Mouse (Mus musculus): Measurements from ENCODE around the gene Myt1l.

Myt1l gene

DNA sequence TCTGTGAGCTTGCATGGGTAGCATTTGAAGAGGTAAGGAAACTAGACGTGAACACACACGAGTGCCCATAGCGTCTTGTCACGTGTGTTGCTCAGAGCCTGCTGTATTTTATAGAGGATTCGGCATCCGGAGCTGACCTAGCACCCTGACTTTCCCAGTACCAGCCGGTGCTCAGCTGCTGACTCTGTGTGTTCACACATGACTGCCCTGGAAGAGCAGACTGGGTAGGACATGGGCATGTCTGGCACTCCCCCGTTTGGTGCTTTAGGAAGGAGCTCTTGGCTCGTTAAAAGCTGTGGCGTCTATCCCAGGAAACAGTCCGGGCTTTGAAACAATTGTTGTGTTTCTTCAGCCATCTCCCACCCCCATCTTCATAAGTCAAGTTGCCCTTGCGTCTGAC lies 428.8 kb downstream of the Myt1l start:
- no peak for DNase-seq (ENCODE audit: low read depth, low spot score)

DNA sequence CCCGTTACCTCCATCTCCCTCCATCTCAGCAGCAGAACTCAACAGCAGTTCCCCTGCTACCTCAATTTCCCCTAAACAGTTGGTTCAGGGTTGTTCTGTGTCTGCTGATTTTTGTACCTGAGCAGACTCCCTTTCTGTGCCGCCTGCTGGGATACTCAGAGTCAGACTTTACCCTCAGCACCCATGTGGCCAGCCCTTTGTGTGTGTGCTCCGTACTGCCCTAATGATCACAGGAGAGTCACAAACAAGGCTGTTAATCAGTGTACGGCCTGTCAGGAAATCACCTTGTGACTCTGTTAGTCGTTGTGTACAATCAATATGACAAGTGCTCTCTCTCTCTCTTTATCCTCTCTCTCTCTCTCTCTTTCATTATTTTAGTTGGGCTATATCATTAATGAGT lies 430.5 kb downstream of the Myt1l start:
- DNase-seq (ENCODE audit: low read depth, low spot score), result no peak

DNA sequence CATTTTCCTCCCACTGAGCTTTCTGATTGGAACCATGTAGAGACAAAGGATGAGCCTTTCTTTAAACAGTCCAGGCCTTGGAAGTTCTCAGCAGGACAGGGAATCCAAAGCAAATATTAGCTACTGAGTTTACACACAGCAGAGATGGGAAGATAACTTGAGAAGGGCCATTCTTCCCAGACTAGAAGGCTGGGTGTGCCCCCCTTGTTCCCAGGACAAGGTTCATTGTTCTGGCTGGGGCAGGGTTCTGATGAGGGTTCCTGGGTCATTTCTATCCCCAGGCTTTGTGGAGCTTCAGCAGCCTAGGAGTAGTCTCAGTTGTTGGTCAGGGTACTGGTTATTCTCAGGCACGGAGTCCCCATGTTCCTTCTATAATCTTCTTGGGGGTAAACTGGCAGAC lies 432.9 kb downstream of the Myt1l start:
- DNase-seq (ENCODE audit: low read depth, low spot score), result no peak

DNA sequence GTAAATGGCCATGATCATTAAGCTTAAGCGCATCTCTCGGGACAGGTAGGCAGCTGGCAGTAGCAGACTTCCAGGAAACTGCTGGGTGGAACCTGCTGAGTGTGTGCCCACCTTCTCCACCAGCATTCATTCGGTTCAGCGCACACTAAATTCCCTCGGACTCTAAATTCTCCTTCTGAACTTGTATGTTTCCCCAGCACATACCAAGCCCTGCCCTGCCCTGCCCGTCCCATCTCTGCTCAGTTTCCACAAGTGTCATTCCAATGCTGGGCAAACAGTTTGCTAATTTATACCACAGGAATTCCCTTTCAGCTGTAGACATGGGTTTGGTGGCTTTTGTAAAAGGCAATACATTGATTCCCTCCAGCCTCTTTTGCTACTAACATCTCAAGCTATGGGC lies 436.8 kb downstream of the Myt1l start:
- DNase-seq (ENCODE audit: low read depth, low spot score), result no peak

DNA sequence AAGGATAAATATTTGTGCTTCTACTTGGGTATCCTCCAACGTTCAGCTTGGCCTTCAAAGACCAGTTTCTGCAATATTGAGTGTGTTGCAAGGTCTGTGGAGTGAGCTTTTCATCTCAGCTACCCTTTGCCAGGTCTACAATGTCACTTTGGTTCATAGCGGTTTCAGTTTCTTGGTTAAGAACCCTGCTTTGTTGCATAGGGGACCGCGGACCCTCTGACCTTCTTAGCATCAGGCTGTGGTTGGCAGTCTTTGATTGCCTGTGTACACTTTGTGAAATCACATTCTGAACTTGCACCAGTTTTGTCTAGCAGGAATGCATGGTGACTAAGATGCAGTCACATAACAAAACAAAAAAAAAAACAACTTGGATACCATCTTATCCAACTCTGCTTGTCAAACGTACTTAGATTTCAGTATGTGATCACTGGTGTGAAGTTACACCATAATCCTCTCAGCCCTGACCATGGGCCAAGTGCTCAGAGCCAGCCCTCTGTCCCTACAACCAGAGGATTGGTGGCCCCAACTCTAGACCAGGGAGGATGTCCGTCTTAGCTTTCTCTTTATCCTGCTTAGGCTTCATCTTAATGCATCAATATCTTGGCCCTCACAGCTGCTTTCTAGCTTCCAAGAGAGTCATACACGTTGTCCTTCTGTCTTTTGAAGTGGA lies 443.7 kb downstream of the Myt1l start:
- no peak for DNase-seq (ENCODE audit: low read depth, low spot score)

DNA sequence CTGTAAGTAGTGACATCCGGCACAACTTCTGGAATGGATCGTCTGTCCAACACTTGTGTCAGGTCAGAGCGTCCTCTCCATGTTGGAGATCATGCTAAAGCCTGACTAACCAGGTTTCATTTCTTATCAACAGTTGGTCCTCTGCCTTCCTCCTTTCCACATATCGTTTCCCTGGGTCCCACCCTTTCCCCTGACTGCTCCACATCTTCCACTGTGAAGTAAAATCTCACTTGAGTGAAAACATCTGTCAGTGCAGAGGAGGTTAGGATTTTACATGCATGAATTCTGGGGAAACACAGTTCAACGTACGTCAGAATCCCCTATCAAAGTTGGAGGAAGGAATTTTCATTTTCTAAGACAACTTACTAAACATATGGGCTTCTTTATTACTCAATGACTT lies 444.3 kb downstream of the Myt1l start:
- DNase-seq (ENCODE audit: low read depth, low spot score), result no peak
